Mouse (Mus musculus) adrenal gland, postnatal 10 days (tissue): Measurements from ENCODE around the gene Stk38l. TPM values are rescaled to one million over a fixed set of nuclear protein-coding genes. Genes with fewer than 3 reads are reported as not detected.

Experiments used
- DNase-seq: peaks from one replicate; pipeline ENCODE4 v3.0.0; 2021; ENCODE audit warnings: mixed read lengths
- long read RNA-seq, 2 experiments: library from polyadenylated mRNA; stranded (forward); transcript quantifications; one replicate each; pipeline ENCODE4 v2.0.0; 2021
- total RNA-seq, 2 experiments: library from RNA; stranded (reverse); gene quantifications; 2 replicates each; pipeline ENCODE4 v1.2.3; 2021

Stk38l gene
- total RNA-seq, result 10 to 100 TPM; 13.3 to 17.6 TPM
- long read RNA-seq, experiment 1, full-length matches to known transcripts, result 9 of 14 reads
- long read RNA-seq, experiment 1, partial matches to known transcripts, result 0 of 14 reads
- long read RNA-seq, experiment 1, other reads (novel, unspliced or antisense), result 5 of 14 reads
- long read RNA-seq, experiment 2, full-length matches to known transcripts, result 7 of 9 reads
- long read RNA-seq, experiment 2, partial matches to known transcripts, result 0 of 9 reads
- long read RNA-seq, experiment 2, other reads (novel, unspliced or antisense), result 2 of 9 reads

DNA sequence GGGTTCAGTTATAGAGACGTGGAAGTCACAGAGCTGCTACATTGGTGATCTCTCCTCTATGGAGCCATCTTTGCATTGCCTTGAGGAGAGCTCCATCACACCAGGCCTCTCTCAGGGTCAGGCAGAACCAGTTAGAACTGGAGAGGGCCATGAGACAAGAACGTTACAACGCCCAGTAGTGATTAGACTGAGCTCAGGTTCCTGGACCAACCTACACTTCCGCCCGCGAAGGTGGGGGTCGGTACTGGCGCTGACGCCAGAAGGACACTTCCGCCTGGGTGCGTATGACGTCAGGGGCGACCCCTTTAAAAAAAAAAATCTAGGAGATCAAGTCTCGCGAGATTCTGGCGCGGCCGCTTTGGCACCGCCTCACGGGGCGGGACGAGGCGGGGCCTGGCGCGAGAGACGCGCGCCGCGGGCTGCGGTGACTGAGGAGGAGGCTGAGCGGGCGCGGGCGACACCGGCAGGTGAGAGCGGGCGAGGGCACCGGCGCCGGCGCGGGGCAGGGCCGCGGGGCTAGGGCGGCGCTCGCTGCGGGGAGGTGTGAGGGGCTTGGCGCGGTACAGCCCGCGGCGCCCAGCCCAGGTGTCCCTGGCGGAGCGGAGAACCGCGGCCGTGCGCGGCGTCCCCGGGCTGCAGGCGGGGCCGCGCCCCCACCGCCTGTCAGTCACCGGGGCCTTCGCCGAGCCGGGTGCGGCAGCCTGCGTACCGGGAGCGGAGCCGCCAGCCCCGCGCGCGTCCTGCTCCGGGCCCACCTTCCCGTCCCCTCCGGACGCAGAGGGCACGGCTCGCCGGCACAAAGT, at the start of gene Stk38l:
Stk38l (plus strand) TSS at position 415 of the 803 bp plus-strand sequence.
- DNase-seq, result peak; percentile 96

GRCm38 (mm10) chr6:146676904-146677303, 47.9 kb upstream of the Stk38l start:
- DNase-seq, result no peak

DNA sequence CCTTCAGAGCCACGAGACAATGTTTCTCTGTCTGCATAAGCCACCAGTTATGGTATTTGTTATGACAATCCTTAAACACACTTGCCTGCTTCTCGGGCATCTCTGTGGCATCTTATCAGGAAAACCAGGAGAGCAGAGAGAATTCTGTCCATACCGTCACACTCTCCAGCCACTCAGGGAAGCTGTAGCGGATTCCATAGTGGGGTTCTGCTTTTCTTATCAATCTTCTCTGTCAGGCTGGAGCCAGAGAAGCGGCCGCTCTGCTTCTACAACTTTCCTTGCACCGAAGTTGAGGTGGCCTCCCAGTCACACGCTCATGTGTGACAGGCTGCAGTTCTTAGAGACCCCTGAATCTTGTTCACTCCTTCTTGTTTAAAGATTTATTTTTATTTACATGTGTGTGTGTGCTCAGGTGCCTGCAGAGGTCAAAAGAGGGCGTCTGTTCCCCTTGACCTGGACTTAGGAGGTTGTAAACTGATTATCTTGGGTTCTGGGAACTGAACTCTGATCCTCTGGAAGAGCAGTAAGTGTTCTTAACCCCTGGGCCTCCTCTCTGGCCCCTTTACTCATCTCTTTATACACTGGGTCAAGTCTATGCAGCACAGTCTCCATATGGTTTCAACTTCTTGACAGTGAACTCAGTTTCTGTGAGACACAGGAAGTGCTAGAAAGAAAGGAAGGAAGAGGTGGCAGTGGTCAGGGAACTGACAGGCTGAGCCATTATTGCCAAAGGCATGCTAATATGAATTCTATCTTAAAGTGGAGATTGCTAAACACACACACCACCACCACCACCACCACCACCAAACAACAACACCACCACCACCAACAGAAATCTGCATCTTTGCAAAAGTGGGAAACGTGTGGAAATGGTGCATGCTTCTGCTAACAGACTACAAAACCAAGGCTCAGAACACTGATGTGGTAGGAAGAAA, 46.4 kb upstream of the Stk38l start:
- no peak for DNase-seq

GRCm38 (mm10) chr6:146683881-146684280, 40.9 kb upstream of the Stk38l start:
- peak; percentile 23 for DNase-seq

GRCm38 (mm10) chr6:146685781-146686308, 39.0 kb upstream of the Stk38l start:
- DNase-seq, result peak; percentile 69

GRCm38 (mm10) chr6:146686463-146687196, 38.2 kb upstream of the Stk38l start:
- DNase-seq, result no peak

- DNase-seq, result no peak
These were observed 36.8 kb upstream of the Stk38l start for GRCm38 (mm10) chr6:146688010-146688409.

DNA sequence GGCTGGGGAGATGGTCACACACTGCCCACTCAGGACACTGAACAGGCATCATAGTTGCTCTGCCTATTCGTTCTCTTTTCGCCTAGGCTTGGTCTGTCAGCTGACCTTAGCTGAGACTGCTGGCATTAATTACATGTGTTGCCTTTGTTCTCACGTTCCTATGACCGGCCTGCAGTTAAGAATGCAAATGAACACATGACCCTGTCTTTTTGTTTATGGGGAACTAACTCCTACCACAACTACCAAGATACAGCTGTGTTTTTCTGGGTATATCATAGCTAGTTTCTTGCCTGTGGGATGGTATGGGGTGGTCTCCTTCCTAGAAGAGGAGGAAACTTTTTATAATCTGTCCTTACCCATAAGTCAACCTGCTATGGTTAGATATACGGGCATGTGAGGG, 35.9 kb upstream of the Stk38l start:
- DNase-seq, result no peak

GRCm38 (mm10) chr6:146697767-146698166, 27.0 kb upstream of the Stk38l start:
- no peak for DNase-seq

DNA sequence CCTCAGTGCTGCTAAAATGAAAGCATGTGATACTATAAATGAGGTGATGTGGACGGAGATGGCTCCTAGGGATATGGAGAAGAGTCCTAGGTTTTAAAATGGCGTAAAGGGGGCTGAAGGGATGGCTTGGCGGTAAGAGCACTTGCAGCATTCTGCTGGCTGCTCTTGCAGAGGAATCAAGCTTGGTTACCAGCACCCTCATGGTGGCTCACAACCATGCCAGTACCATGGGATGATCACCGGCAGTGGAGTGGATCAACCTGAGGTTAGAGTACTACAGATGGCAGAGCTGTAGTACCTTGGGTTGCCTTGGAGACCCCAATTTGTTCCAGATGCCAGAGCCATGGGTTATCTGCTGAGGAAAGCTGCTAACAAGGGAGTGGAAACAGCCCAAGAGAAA, 26.4 kb upstream of the Stk38l start:
- DNase-seq, result no peak

GRCm38 (mm10) chr6:146700461-146700860, 24.3 kb upstream of the Stk38l start:
- no peak for DNase-seq

DNA sequence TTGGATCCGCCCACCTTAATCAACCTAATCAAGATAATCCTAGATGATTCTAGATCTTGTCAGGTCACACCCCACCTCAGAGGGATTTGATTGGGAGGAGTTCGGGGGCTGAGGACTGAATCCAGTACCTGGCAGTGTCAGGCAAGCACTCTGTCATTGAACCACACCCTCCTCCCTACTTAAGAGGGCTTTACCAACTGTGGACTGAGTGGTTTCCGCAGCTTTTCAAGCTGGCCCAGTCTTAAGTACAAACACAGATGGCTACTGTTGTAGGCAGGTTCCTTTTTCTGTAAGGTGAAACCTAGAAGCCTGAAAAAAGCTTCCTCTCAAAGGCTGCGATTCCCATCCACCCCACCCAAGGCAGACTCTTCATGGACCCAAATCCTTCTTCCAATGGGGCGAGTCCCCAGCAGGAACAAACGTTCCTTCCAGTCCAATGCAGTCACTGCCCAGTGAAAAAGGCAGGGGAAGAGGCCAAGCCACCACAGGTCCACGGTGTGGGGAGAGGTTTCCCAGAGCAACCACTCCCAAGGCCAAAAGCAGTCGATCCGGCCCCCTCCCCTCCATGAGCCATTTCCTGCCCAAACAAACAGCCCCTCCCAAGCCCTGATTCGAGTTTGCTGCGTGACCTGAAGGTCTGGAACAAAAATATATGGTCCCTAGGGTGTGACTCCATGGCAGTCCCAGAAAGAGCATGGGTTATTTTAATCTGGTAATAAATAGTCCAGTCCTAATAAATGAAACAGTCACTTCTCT, 22.5 kb upstream of the Stk38l start:
- peak; percentile 6 for DNase-seq

DNA sequence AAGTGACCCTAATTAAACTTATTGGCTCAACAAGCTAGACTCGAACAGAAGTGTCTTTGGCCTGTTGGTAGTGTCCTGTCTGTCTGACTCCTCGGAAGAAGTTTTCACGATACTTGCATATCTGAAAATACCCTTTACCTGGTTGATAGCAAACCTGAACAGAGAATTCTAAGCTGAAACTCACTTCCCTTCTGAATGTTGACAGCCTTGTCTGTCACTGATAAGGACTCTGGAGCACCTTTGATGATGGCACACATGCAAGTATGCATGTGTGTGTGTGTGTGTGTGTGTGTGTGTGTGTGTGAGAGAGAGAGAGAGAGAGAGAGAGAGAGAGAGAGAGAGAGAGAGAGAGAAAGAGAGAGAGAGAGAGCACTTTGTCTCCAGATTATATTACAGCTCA, 21.4 kb upstream of the Stk38l start:
- no peak for DNase-seq

DNA sequence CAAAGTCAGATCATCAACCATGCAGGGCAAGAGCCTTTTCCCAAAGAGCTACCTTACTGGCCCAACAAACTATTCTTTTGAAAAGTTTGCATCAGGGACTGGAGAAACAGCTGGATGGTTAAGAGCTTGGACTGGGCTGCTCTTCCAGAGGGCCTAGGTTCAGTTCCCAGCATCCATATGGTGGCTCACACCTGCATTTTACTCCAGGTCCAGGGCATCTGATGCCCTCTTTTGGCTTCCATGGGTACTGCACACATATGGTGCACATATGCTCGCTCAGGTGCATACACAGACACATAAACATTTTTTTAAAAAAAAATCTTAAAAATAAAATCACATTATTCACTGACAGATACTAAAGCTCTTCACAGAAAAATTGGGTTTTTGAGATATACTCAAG, 19.2 kb upstream of the Stk38l start:
- DNase-seq, result no peak

- no peak for DNase-seq
These were observed 5.2 kb upstream of the Stk38l start for GRCm38 (mm10) chr6:146719606-146720005.

GRCm38 (mm10) chr6:146723805-146724204, 990 bp upstream of the Stk38l start:
- no peak for DNase-seq

DNA sequence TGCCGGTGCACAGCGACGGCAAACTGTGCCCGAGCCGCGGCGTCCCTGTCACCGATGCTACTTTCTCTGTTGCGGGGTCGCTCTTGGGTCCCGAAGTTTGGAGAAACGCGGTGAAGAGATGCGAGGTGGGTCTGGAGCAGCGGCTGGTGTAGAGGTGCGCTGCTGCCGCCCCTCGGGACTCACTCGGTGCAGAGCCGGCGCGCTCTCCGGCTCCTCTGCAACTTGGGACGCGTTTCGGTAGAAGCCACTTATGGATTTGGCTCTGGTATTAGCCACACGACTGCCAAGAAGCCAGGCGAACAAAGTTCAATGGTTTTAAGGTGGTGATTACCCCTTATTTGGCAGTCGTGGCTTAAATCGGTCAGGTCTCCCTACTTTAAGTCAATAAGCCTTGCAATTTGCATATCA, 593 bp downstream of the Stk38l start:
- DNase-seq, result peak; percentile 46

DNA sequence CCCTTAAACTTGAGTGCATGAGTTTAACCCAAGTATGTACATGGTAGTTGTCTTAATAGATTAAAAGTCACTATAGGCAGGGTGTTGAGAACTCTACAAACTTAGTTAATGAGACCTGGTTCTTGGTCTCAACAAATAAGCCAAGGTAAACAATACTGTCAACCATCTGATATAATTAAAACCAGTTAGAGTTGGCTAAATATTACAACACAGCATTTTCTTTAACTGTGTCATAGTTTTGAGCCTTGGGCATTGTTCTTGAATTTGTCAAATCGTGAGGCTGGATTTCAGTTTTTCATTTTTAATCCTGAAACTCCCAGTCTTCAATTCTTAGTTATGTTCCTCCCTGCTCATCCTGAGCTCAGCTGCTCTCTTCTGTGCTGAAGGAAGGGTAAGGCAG, 6.2 kb downstream of the Stk38l start:
- no peak for DNase-seq

DNA sequence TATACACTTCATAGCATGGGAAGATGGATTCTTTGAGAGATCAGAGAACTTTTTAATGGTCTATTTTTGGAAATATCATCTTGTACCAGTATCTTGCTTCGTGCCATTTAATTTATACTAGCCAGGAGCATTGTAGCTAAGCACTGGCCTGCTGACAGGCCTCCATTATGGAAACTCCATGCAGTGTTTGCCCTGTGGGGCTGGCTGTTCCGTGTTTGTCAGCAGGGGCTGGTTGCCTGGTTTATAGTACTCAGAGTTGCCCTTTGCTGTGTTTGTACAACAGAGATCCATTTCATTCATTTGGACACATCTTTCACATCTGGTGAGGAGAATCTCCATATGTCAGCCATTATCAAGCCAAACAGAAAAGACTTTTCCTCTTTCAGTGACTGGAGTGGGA, 6.9 kb downstream of the Stk38l start:
- peak; percentile 26 for DNase-seq

DNA sequence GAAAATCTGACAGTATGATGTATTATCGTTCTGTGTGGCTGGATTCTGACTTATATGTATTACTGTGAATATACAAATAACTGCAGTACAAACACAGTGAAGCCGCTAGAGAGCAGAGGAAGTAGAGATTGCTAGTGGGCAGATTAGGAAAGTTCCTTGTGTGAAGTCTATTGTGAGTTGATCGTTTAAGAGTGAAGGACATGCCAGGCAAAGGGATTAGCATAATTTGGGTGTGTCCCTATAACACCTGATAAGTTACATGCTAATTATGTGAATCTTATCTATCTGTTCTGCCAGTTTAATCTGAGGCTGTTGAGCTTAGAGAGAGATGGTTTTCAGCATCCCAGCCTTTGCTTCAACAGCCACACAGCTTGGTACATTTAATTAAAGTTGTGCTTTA, 7.4 kb downstream of the Stk38l start:
- DNase-seq, result no peak

DNA sequence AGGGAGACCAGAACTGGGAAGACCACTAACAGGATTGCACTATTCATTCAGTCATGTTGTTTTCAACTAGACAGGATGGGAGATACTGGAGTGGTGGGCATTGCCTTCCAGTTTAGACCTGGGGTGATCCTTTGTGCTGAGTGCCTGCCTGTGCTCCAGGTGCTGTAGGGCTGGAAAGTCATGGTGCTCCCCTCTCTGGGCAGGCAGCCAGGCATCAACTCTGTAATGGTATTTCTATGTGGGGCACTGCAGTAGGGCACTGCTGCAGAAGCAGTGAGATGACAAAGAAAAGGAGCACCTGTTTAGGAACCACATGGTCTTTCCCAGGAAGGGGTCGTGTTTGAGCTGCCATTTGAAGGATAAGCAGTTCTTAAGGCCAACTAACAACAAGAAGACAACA, 7.9 kb downstream of the Stk38l start:
- DNase-seq, result no peak
